8 mouse cellular contexts compared by ENCODE assay signal in genomic region chr5:115125211-115125871, GRCm38 (mm10). TPM values are rescaled to one million over a fixed set of nuclear protein-coding genes. Genes with fewer than 3 reads are reported as not detected.
DNase-seq lines count a peak whose midpoint lies in the region; ATAC-seq and TF ChIP-seq lines count a peak whose summit lies in the region.

No protein-coding gene starts in this region.

- H3K36me3 ChIP-seq in heart, embryonic 13.5 days: peaks cover 66% of the 10 kb centered on the region
- peaks cover 32% of the 10 kb centered on the region for H3K36me3 ChIP-seq in kidney, postnatal 0 days (ENCODE audit: insufficient read depth, low read length)
- H3K36me3 ChIP-seq in liver, embryonic 11.5 days (ENCODE audit: control insufficient read depth, insufficient read depth, low read length): peaks cover 25% of the 10 kb centered on the region
- H3K36me3 ChIP-seq in stomach, embryonic 14.5 days (ENCODE audit: control insufficient read depth, insufficient read depth, low read length): peaks cover 20% of the 10 kb centered on the region

- peak; percentile 88 for ATAC-seq in erythroblast, adult 5-6 weeks (replicated peaks; ENCODE audit: low FRiP score, poor library complexity, severe bottlenecking)
- ATAC-seq in heart, embryonic 13.5 days (ENCODE audit: extremely low read depth, insufficient number of reproducible peaks, low FRiP score, low TSS enrichment): no peak
- peak; percentile 68 for ATAC-seq in kidney, postnatal 0 days (replicated peaks; ENCODE audit: low FRiP score, low read depth)
- ATAC-seq in liver, embryonic 11.5 days (replicated peaks; ENCODE audit: low FRiP score): peak; percentile 63
- ATAC-seq in stomach, embryonic 14.5 days (ENCODE audit: insufficient number of reproducible peaks, insufficient read depth, low FRiP score, low read depth): 0 out of 2 replicates have a peak, but pooled peaks have one; percentile 57

- WGBS in heart, embryonic 13.5 days: 23% methylated on average over 24 of the region's 24 CpGs
- WGBS in kidney, postnatal 0 days: 14% methylated on average over 24 of the region's 24 CpGs
- 36% methylated on average over 24 of the region's 24 CpGs for WGBS in liver, embryonic 11.5 days
- WGBS in stomach, embryonic 14.5 days: 24% methylated on average over 24 of the region's 24 CpGs

- no peak overlapping the region for H3K27ac ChIP-seq in heart, embryonic 13.5 days (replicated peaks)
- H3K27ac ChIP-seq in kidney, postnatal 0 days: no peak overlapping the region; the same call in 1 of the 2 replicates
- no peak overlapping the region for H3K27ac ChIP-seq in liver, embryonic 11.5 days (ENCODE audit: low read depth, low read length)
- no peak overlapping the region for H3K27ac ChIP-seq in stomach, embryonic 14.5 days (ENCODE audit: low read length)

- H3K9me3 ChIP-seq in heart, embryonic 13.5 days: no peaks in the 10 kb centered on the region
- H3K9me3 ChIP-seq in kidney, postnatal 0 days (replicated peaks; ENCODE audit: low read length): no peaks in the 10 kb centered on the region
- H3K9me3 ChIP-seq in liver, embryonic 11.5 days (ENCODE audit: control insufficient read depth, low read length): no peaks in the 10 kb centered on the region
- no peaks in the 10 kb centered on the region for H3K9me3 ChIP-seq in stomach, embryonic 14.5 days (ENCODE audit: control insufficient read depth, low read depth, low read length)

- 0 out of 2 replicates have a peak overlapping the region, but pooled peaks have one; percentile 25 for H3K9ac ChIP-seq in heart, embryonic 13.5 days
- H3K9ac ChIP-seq in kidney, postnatal 0 days (ENCODE audit: low read depth, low read length): no peak overlapping the region
- H3K9ac ChIP-seq in liver, embryonic 11.5 days (ENCODE audit: low read depth, low read length): no peak overlapping the region
- H3K9ac ChIP-seq in stomach, embryonic 14.5 days (replicated peaks; ENCODE audit: low read depth, low read length): no peak overlapping the region

- TF ChIP-seq POLR2A in brain, embryonic 14.5 days (IDR thresholded peaks at IDR 0.05; ENCODE audit: borderline replicate concordance, extremely low read depth, insufficient read depth, insufficient read length, poor library complexity, severe bottlenecking): no peak

- peak; percentile 76 to 83 for DNase-seq in CD8-positive naive resting alpha-beta T cell, adult 2 months (ENCODE audit: low read depth in 2 of 2, low spot score in 2 of 2)
- peak; percentile 91 for DNase-seq in brain, embryonic 14.5 days (ENCODE audit: low read depth)
- DNase-seq in kidney, postnatal 0 days (ENCODE audit: low spot score): peak; percentile 94
- DNase-seq in liver, embryonic 11.5 days (ENCODE audit: low spot score): peak; percentile 74
- peak; percentile 72 to 84 for DNase-seq in natural killer cell, adult 2 months (ENCODE audit: low spot score in 2 of 2)

- H3K4me1 ChIP-seq in heart, embryonic 13.5 days: peaks cover 12% of the 10 kb centered on the region
- 0 out of 2 replicates have a peak, but pooled peaks cover 4% of the 10 kb centered on the region for H3K4me1 ChIP-seq in kidney, postnatal 0 days (replicated peaks; ENCODE audit: insufficient read depth, low read length)
- H3K4me1 ChIP-seq in liver, embryonic 11.5 days (replicated peaks; ENCODE audit: control insufficient read depth, insufficient read depth, low read length): no peaks in the 10 kb centered on the region; the same call in 1 of the 2 replicates
- H3K4me1 ChIP-seq in stomach, embryonic 14.5 days (ENCODE audit: control insufficient read depth, insufficient read depth, low read length): no peaks in the 10 kb centered on the region

- peak overlapping the region; percentile 31; the same call in 1 of the 2 replicates for H3K4me2 ChIP-seq in heart, embryonic 13.5 days
- H3K4me2 ChIP-seq in kidney, postnatal 0 days (ENCODE audit: low read length): no peak overlapping the region
- no peak overlapping the region for H3K4me2 ChIP-seq in liver, embryonic 11.5 days
- H3K4me2 ChIP-seq in stomach, embryonic 14.5 days (replicated peaks; ENCODE audit: low read depth, low read length): no peak overlapping the region

- TF ChIP-seq CTCF in brain, embryonic 14.5 days (IDR thresholded peaks at IDR 0.05; ENCODE audit: borderline replicate concordance, extremely low read depth, insufficient read depth, insufficient read length): peak; percentile 95
- TF ChIP-seq CTCF in kidney, postnatal 0 days (IDR thresholded peaks at IDR 0.05; ENCODE audit: low read depth): peak; percentile 96

- H3K4me3 ChIP-seq in heart, embryonic 13.5 days: no peak overlapping the region
- no peak overlapping the region for H3K4me3 ChIP-seq in kidney, postnatal 0 days (replicated peaks; ENCODE audit: low read depth, low read length)
- no peak overlapping the region for H3K4me3 ChIP-seq in liver, embryonic 11.5 days (ENCODE audit: low read depth, low read length)
- H3K4me3 ChIP-seq in stomach, embryonic 14.5 days (ENCODE audit: low read depth, low read length): no peak overlapping the region

- H3K27me3 ChIP-seq in heart, embryonic 13.5 days (replicated peaks): no peaks in the 10 kb centered on the region
- H3K27me3 ChIP-seq in kidney, postnatal 0 days (ENCODE audit: insufficient read depth, low read length): no peaks in the 10 kb centered on the region
- H3K27me3 ChIP-seq in liver, embryonic 11.5 days (replicated peaks; ENCODE audit: control insufficient read depth, insufficient read depth, low read length): no peaks in the 10 kb centered on the region
- H3K27me3 ChIP-seq in stomach, embryonic 14.5 days (ENCODE audit: control insufficient read depth, insufficient read depth, low read length): no peaks in the 10 kb centered on the region

RNA-seq across cellular contexts. Expression of gene Acads, which starts 6.2 kb away (rescaled TPM):
- polyA plus RNA-seq in brain, embryonic 14.5 days (2012; rRNA removed): 25.1 and 27.0 TPM in 2 replicates
- 2.3 and 8.8 TPM in 2 replicates for total RNA-seq in erythroblast, adult 5-6 weeks (2015; ENCODE audit: low replicate concordance)
- 2.3 and 5.7 TPM in 2 replicates for total RNA-seq in erythroblast, adult 5-6 weeks (2017; ENCODE audit: low replicate concordance)
- polyA plus RNA-seq in heart, embryonic 13.5 days (2015; fragmentation: Nextera tagmentation; extraction: Ambion mirVana): 103 and 112 TPM in 2 replicates
- polyA plus RNA-seq in kidney, postnatal 0 days (2015; fragmentation: Nextera tagmentation; extraction: Ambion mirVana): 105 and 117 TPM in 2 replicates
- 35.5 and 37.4 TPM in 2 replicates for polyA plus RNA-seq in liver, embryonic 11.5 days (2014; fragmentation: Nextera tagmentation; extraction: Ambion mirVana)
- polyA plus RNA-seq in stomach, embryonic 14.5 days (2014; fragmentation: Nextera tagmentation; extraction: Ambion mirVana): 38.5 and 39.9 TPM in 2 replicates

RNA-seq across cellular contexts. Expression of gene Unc119b, which starts 9.4 kb away (rescaled TPM):
- polyA plus RNA-seq in brain, embryonic 14.5 days (2012; rRNA removed): 49.7 and 55.0 TPM in 2 replicates
- 0.63 and 2.3 TPM in 2 replicates for total RNA-seq in erythroblast, adult 5-6 weeks (2015; ENCODE audit: low replicate concordance)
- total RNA-seq in erythroblast, adult 5-6 weeks (2017; ENCODE audit: low replicate concordance): 0.60 and 3.5 TPM in 2 replicates
- polyA plus RNA-seq in heart, embryonic 13.5 days (2015; fragmentation: Nextera tagmentation; extraction: Ambion mirVana): 17.3 and 18.5 TPM in 2 replicates
- polyA plus RNA-seq in kidney, postnatal 0 days (2015; fragmentation: Nextera tagmentation; extraction: Ambion mirVana): 40.8 and 42.7 TPM in 2 replicates
- polyA plus RNA-seq in liver, embryonic 11.5 days (2014; fragmentation: Nextera tagmentation; extraction: Ambion mirVana): 26.8 and 27.3 TPM in 2 replicates
- 26.3 and 27.3 TPM in 2 replicates for polyA plus RNA-seq in stomach, embryonic 14.5 days (2014; fragmentation: Nextera tagmentation; extraction: Ambion mirVana)

RNA-seq across cellular contexts. Expression of gene Gm10401, which starts 27.2 kb away (rescaled TPM):
- polyA plus RNA-seq in brain, embryonic 14.5 days (2012; rRNA removed): not detected in 2 replicates
- not detected in 2 replicates for total RNA-seq in erythroblast, adult 5-6 weeks (2015; ENCODE audit: low replicate concordance)
- 1.1 TPM in 1 of 2 replicates, not detected in the other for total RNA-seq in erythroblast, adult 5-6 weeks (2017; ENCODE audit: low replicate concordance)
- polyA plus RNA-seq in heart, embryonic 13.5 days (2015; fragmentation: Nextera tagmentation; extraction: Ambion mirVana): 16.7 and 18.7 TPM in 2 replicates
- polyA plus RNA-seq in kidney, postnatal 0 days (2015; fragmentation: Nextera tagmentation; extraction: Ambion mirVana): 26.6 and 31.3 TPM in 2 replicates
- polyA plus RNA-seq in liver, embryonic 11.5 days (2014; fragmentation: Nextera tagmentation; extraction: Ambion mirVana): 19.5 and 25.1 TPM in 2 replicates
- polyA plus RNA-seq in stomach, embryonic 14.5 days (2014; fragmentation: Nextera tagmentation; extraction: Ambion mirVana): 51.7 and 54.7 TPM in 2 replicates

RNA-seq across cellular contexts. Expression of gene Mlec, which starts 32.6 kb away (rescaled TPM):
- 63.6 and 80.4 TPM in 2 replicates for polyA plus RNA-seq in brain, embryonic 14.5 days (2012; rRNA removed)
- 43.5 and 51.9 TPM in 2 replicates for total RNA-seq in erythroblast, adult 5-6 weeks (2015; ENCODE audit: low replicate concordance)
- total RNA-seq in erythroblast, adult 5-6 weeks (2017; ENCODE audit: low replicate concordance): 34.8 and 42.3 TPM in 2 replicates
- polyA plus RNA-seq in heart, embryonic 13.5 days (2015; fragmentation: Nextera tagmentation; extraction: Ambion mirVana): 65.8 and 71.6 TPM in 2 replicates
- 43.6 and 44.4 TPM in 2 replicates for polyA plus RNA-seq in kidney, postnatal 0 days (2015; fragmentation: Nextera tagmentation; extraction: Ambion mirVana)
- 56.2 and 59.5 TPM in 2 replicates for polyA plus RNA-seq in liver, embryonic 11.5 days (2014; fragmentation: Nextera tagmentation; extraction: Ambion mirVana)
- 52.6 and 61.3 TPM in 2 replicates for polyA plus RNA-seq in stomach, embryonic 14.5 days (2014; fragmentation: Nextera tagmentation; extraction: Ambion mirVana)

Comparison
In these comparisons a context has a peak if more than half of its experiments do, and no peak if none do; other contexts are left out.
1. RNA of gene Gm10401, which starts 27.2 kb away (polyA plus RNA-seq): 51.7 to 54.7 TPM in stomach, embryonic 14.5 days, 26.6 to 31.3 TPM in kidney, postnatal 0 days, 19.5 to 25.1 TPM in liver, embryonic 11.5 days and 16.7 to 18.7 TPM in heart, embryonic 13.5 days; not detected in brain, embryonic 14.5 days; every median in the first group is over 10 times any median in the second.
2. Peak in every context shown above with its lines, with median percentiles within 50 percentile points of each other: DNase-seq.